Mouse (Mus musculus) liver, adult (tissue): ENCODE measurements around the gene Rgcc.

Experiments used
- GATA4 ChIP-seq: IDR thresholded peaks from 2 replicates; pipeline ENCODE4 v1.6.1; 2014; ENCODE audit warnings: mild to moderate bottlenecking, low read length; ENCODE audit not compliant: insufficient replicate concordance

The Rgcc gene

GRCm38 (mm10) chr14:79243038-79243883, 58.2 kb downstream of the Rgcc start:
- TF ChIP-seq GATA4: no peak

DNA sequence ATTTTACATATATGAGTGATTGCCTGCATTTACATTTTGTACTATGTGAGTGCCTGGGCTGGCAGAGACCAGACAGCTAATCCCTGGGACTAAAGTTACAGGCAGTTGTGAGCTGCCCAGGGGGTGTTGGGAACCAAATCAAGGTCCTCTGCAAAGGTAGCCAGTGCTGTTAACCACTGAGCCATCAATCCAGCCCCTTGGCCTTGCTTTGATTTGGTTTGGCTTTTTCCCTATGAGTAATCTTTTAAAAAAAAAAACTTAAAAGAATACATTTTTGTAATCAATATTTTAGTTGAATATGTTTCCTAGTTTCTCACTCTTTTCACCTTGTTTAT, 59.1 kb downstream of the Rgcc start:
- TF ChIP-seq GATA4: no peak

DNA sequence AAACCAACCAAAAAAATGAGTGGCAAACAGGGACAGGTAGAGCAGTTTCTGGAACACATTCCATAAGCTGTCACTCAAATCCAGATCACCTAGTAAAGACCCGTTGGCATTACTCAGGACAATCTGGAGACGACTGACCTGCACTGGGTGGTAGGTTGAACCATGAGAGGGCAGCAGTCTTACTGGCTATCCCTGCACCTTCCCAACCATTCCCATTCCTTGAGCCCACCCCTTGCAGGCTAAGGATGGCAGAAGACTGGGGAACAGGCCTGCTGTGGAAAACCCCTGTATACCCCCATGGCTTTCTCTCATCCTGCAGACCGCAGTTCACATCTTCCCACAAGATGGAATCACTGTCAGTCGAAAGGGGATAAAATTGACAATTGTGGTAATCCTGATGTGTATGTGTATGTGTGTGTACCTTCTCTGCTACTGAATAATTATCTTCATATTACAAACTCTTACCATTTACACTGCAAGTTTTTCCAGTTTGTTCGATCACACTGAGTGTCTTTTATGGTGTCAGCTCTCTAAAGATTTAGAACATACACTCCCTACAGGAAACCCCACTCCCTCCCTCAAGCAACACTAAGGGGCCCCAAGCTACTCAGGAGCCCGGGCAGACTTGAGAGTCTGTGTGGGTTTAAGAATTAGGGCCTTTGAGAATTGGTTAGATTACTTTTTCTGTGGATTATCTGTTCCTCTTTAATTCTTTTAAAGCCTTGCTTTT, 59.6 kb downstream of the Rgcc start:
- no peak for TF ChIP-seq GATA4

DNA sequence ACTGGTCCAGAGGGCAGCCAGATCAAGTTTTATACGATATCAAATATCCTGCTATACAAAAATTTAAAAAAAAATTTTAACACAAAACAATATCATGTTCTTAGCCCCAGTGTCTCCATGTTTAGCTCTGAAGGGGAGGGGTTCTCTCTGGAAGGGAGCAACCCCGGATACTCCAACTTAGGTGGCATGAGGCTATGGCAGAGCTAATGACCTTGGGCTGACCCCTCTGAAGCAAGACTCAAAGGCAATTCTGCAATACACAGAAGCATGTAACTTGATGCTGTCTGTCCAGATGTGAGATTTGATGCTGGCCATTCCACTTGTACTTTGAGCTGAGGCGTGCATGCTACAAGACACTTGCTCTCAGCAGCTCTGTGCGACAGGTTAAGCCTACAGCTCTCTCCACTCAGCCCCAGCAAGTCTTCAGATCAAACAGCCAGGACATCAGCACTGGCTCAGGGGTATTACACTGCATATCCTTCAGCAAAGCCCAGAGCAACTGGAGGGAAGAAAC, 60.3 kb downstream of the Rgcc start:
- TF ChIP-seq GATA4: no peak

GRCm38 (mm10) chr14:79239402-79239801, 62.0 kb downstream of the Rgcc start:
- TF ChIP-seq GATA4: no peak
